Mouse (Mus musculus): ENCODE data around the gene Foxl1. TPM values are rescaled to one million over a fixed set of nuclear protein-coding genes. Genes with fewer than 3 reads are reported as not detected.

Foxl1 gene
- polyA plus RNA-seq, 1 experiment from 2014 or later = 0.15 TPM

- Histone ChIP-seq H3K27ac (ENCODE audit: low read length) (no peak overlapping the region), H3K9me3 (ENCODE audit: control insufficient read depth, low read length) (no peaks in the 10 kb centered on the region)
Observed at GRCm38 (mm10) chr8:121170626-121171552, 43.1 kb downstream of the Foxl1 start.

GRCm38 (mm10) chr8:121172567-121172966 lies 44.8 kb downstream of the Foxl1 start:
- no peaks in the 10 kb centered on the region; the same call in 1 of the 2 replicates for H3K4me1 ChIP-seq (replicated peaks; ENCODE audit: control insufficient read depth, insufficient read depth, low read length)
- ATAC-seq = no peak
- no peaks in the 10 kb centered on the region for H3K27me3 ChIP-seq (replicated peaks; ENCODE audit: control insufficient read depth, insufficient read depth, low read length)
- no peaks in the 10 kb centered on the region for H3K9me3 ChIP-seq (ENCODE audit: control insufficient read depth, low read length)
- H3K4me2 ChIP-seq (ENCODE audit: low read length) = no peak overlapping the region
- no peak overlapping the region for H3K4me3 ChIP-seq (replicated peaks; ENCODE audit: low read length)
- no peaks in the 10 kb centered on the region for H3K36me3 ChIP-seq (ENCODE audit: control insufficient read depth, insufficient read depth)
- 91% methylated on average over 8 of the region's 8 CpGs for WGBS
- H3K9ac ChIP-seq (replicated peaks; ENCODE audit: low read depth, low read length) = no peak overlapping the region
- H3K27ac ChIP-seq (ENCODE audit: low read length) = no peak overlapping the region

More at GRCm38 (mm10) chr8:121170626-121171552, 43.1 kb downstream of the Foxl1 start:
- H3K27me3 ChIP-seq (replicated peaks; ENCODE audit: control insufficient read depth, insufficient read depth, low read length) = no peaks in the 10 kb centered on the region
- H3K36me3 ChIP-seq (ENCODE audit: control insufficient read depth, insufficient read depth) = no peaks in the 10 kb centered on the region
- 73% methylated on average over 27 of the region's 27 CpGs for WGBS
- ATAC-seq = no peak
- H3K9ac ChIP-seq (replicated peaks; ENCODE audit: low read depth, low read length) = no peak overlapping the region
- H3K4me3 ChIP-seq (replicated peaks; ENCODE audit: low read length) = no peak overlapping the region
- no peak overlapping the region for H3K4me2 ChIP-seq (ENCODE audit: low read length)
- H3K4me1 ChIP-seq (replicated peaks; ENCODE audit: control insufficient read depth, insufficient read depth, low read length) = no peaks in the 10 kb centered on the region; the same call in 1 of the 2 replicates

DNA sequence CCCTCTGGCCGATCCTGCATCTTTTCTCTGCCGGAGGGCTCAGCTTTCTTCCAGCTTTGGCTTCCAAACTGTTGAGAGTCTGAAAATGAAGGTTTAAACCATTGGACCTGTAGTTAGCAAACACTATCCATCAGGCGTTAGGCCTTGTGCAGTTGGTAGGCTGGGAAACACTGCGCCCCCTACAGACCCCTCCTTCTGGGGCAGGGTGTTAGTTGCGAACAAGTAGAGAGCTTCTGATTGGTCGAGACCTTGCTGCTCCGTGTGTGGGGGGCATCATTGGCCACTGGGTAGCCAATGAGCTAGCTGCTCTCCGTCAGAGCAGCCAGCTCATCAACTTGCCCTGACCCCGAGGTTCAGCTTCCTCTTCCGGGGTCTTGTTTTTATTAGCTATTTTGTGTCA lies 46.4 kb downstream of the Foxl1 start:
- no peaks in the 10 kb centered on the region for H3K9me3 ChIP-seq (ENCODE audit: control insufficient read depth, low read length)
- no peak overlapping the region for H3K4me2 ChIP-seq (ENCODE audit: low read length)
- no peak overlapping the region for H3K4me3 ChIP-seq (replicated peaks; ENCODE audit: low read length)
- no peaks in the 10 kb centered on the region for H3K36me3 ChIP-seq (ENCODE audit: control insufficient read depth, insufficient read depth)
- 66% methylated on average over 10 of the region's 10 CpGs for WGBS
- no peak overlapping the region for H3K27ac ChIP-seq (ENCODE audit: low read length)
- H3K27me3 ChIP-seq (replicated peaks; ENCODE audit: control insufficient read depth, insufficient read depth, low read length) = no peaks in the 10 kb centered on the region
- ATAC-seq = no peak
- H3K9ac ChIP-seq (replicated peaks; ENCODE audit: low read depth, low read length) = no peak overlapping the region
- no peaks in the 10 kb centered on the region; the same call in 1 of the 2 replicates for H3K4me1 ChIP-seq (replicated peaks; ENCODE audit: control insufficient read depth, insufficient read depth, low read length)

GRCm38 (mm10) chr8:121174721-121175539 lies 47.2 kb downstream of the Foxl1 start:
- H3K27me3 ChIP-seq (replicated peaks; ENCODE audit: control insufficient read depth, insufficient read depth, low read length) = no peaks in the 10 kb centered on the region
- no peaks in the 10 kb centered on the region for H3K36me3 ChIP-seq (ENCODE audit: control insufficient read depth, insufficient read depth)
- no peaks in the 10 kb centered on the region for H3K9me3 ChIP-seq (ENCODE audit: control insufficient read depth, low read length)
- H3K27ac ChIP-seq (ENCODE audit: low read length) = no peak overlapping the region
- no peak for ATAC-seq
- H3K4me1 ChIP-seq (replicated peaks; ENCODE audit: control insufficient read depth, insufficient read depth, low read length) = no peaks in the 10 kb centered on the region; the same call in 1 of the 2 replicates
- no peak overlapping the region; the same call in 1 of the 2 replicates for H3K4me2 ChIP-seq (ENCODE audit: low read length)
- H3K4me3 ChIP-seq (replicated peaks; ENCODE audit: low read length) = no peak overlapping the region
- no peak overlapping the region for H3K9ac ChIP-seq (replicated peaks; ENCODE audit: low read depth, low read length)
- WGBS = 27% methylated on average over 30 of the region's 30 CpGs

- ATAC-seq = no peak
- no peaks in the 10 kb centered on the region for H3K27me3 ChIP-seq (replicated peaks; ENCODE audit: control insufficient read depth, insufficient read depth, low read length)
- H3K4me1 ChIP-seq (replicated peaks; ENCODE audit: control insufficient read depth, insufficient read depth, low read length) = peaks cover 3% of the 10 kb centered on the region
- no peaks in the 10 kb centered on the region for H3K9me3 ChIP-seq (ENCODE audit: control insufficient read depth, low read length)
- H3K9ac ChIP-seq (replicated peaks; ENCODE audit: low read depth, low read length) = no peak overlapping the region
- H3K4me2 ChIP-seq (ENCODE audit: low read length) = no peak overlapping the region
- no peak overlapping the region for H3K27ac ChIP-seq (ENCODE audit: low read length)
- H3K36me3 ChIP-seq (ENCODE audit: control insufficient read depth, insufficient read depth) = no peaks in the 10 kb centered on the region
- 70% methylated on average over 8 of the region's 8 CpGs for WGBS
- H3K4me3 ChIP-seq (replicated peaks; ENCODE audit: low read length) = no peak overlapping the region
Observed at GRCm38 (mm10) chr8:121175540-121176090, 47.9 kb downstream of the Foxl1 start.

DNA sequence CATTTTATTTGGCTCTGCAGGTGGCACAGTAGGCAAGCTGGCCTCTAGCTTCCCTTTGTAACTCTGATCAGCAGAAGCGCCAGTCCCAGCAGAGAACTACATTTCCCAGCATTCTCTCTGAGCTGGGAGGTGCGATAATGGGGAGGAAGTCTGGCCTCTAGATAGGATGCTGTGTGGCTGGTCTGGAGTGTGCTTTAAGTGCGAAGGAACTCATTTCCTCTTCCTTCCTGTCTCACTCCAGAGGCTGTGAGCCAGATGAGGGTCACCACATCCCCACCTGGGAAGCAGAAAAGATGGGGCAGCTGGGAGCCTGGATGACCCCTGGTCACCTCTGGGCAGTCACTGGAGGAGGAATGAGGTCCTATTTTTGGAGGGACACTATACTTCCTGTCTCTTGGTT lies 48.6 kb downstream of the Foxl1 start:
- Histone ChIP-seq H3K27me3 (replicated peaks; ENCODE audit: control insufficient read depth, insufficient read depth, low read length) (no peaks in the 10 kb centered on the region), H3K4me3 (replicated peaks; ENCODE audit: low read length) (no peak overlapping the region), H3K9me3 (ENCODE audit: control insufficient read depth, low read length) (no peaks in the 10 kb centered on the region), H3K4me1 (replicated peaks; ENCODE audit: control insufficient read depth, insufficient read depth, low read length) (peaks cover 9% of the 10 kb centered on the region), H3K27ac (ENCODE audit: low read length) (no peak overlapping the region), H3K36me3 (ENCODE audit: control insufficient read depth, insufficient read depth) (no peaks in the 10 kb centered on the region), H3K4me2 (ENCODE audit: low read length) (no peak overlapping the region), H3K9ac (replicated peaks; ENCODE audit: low read depth, low read length) (no peak overlapping the region)
- WGBS = 33% methylated on average over 3 of the region's 3 CpGs
- peak; percentile 50; the same call in 1 of the 2 replicates for ATAC-seq

Small RNA genes lying within 50 kb of the gene (microRNA-seq; reads per million reads assigned to microRNA genes)
- not detected for gene Gm27530

Other genes starting within 250 kb of the Foxl1 start
- 0.91 and 1.1 TPM in 2 replicates for gene Foxf1, start 43.6 kb upstream of the Foxl1 start, polyA plus RNA-seq (2015; fragmentation: Nextera tagmentation; extraction: Ambion mirVana)
- 51.8 and 60.0 TPM in 2 replicates for gene Mthfsd, start 19.5 kb upstream of the Foxl1 start, polyA plus RNA-seq (2015; fragmentation: Nextera tagmentation; extraction: Ambion mirVana)
- gene Foxc2, start 11.8 kb upstream of the Foxl1 start, polyA plus RNA-seq (2015; fragmentation: Nextera tagmentation; extraction: Ambion mirVana) = 1.7 and 2.5 TPM in 2 replicates